Comparison of ENCODE assay signal across 8 mouse cellular contexts in genomic region chr7:101837606-101838471, GRCm38 (mm10). TPM values are rescaled to one million over a fixed set of nuclear protein-coding genes. Genes with fewer than 3 reads are reported as not detected.
DNase-seq lines count a peak whose midpoint lies in the region; ATAC-seq lines count a peak whose summit lies in the region.

Gene Inppl1 (minus strand): TSS chr7:101838229.

- under 1% methylated on average over 64 of the region's 64 CpGs for WGBS in embryonic facial prominence, embryonic 15.5 days
- WGBS in heart, embryonic 10.5 days: under 1% methylated on average over 64 of the region's 64 CpGs
- under 1% methylated on average over 64 of the region's 64 CpGs for WGBS in kidney, embryonic 14.5 days
- WGBS in stomach, embryonic 14.5 days: under 1% methylated on average over 64 of the region's 64 CpGs

- H3K4me2 ChIP-seq in embryonic facial prominence, embryonic 15.5 days (replicated peaks): peak within 1 kb of the TSS; percentile 80
- H3K4me2 ChIP-seq in kidney, embryonic 14.5 days (replicated peaks; ENCODE audit: low read depth, low read length): peak within 1 kb of the TSS; percentile 64
- H3K4me2 ChIP-seq in stomach, embryonic 14.5 days (replicated peaks; ENCODE audit: low read depth, low read length): peak within 1 kb of the TSS; percentile 57

- no peaks in the 10 kb centered on the region for H3K27me3 ChIP-seq in embryonic facial prominence, embryonic 15.5 days
- H3K27me3 ChIP-seq in heart, embryonic 10.5 days (ENCODE audit: insufficient read depth, poor library complexity, severe bottlenecking): no peaks in the 10 kb centered on the region
- no peaks in the 10 kb centered on the region for H3K27me3 ChIP-seq in kidney, embryonic 14.5 days (ENCODE audit: control insufficient read depth, insufficient read depth, low read length)
- H3K27me3 ChIP-seq in stomach, embryonic 14.5 days (ENCODE audit: control insufficient read depth, insufficient read depth, low read length): no peaks in the 10 kb centered on the region

- peaks cover 44% of the 10 kb centered on the region for H3K4me1 ChIP-seq in embryonic facial prominence, embryonic 15.5 days
- peaks cover 37% of the 10 kb centered on the region for H3K4me1 ChIP-seq in heart, embryonic 10.5 days
- peaks cover 17% of the 10 kb centered on the region; the same call in 1 of the 2 replicates for H3K4me1 ChIP-seq in kidney, embryonic 14.5 days (ENCODE audit: control insufficient read depth, insufficient read depth, low read length)
- peaks cover 17% of the 10 kb centered on the region for H3K4me1 ChIP-seq in stomach, embryonic 14.5 days (ENCODE audit: control insufficient read depth, insufficient read depth, low read length)

- H3K9me3 ChIP-seq in embryonic facial prominence, embryonic 15.5 days (replicated peaks): no peaks in the 10 kb centered on the region
- H3K9me3 ChIP-seq in heart, embryonic 10.5 days: no peaks in the 10 kb centered on the region
- no peaks in the 10 kb centered on the region for H3K9me3 ChIP-seq in kidney, embryonic 14.5 days (ENCODE audit: control insufficient read depth, low read length)
- H3K9me3 ChIP-seq in stomach, embryonic 14.5 days (ENCODE audit: control insufficient read depth, low read depth, low read length): no peaks in the 10 kb centered on the region

- H3K9ac ChIP-seq in embryonic facial prominence, embryonic 15.5 days: peak within 1 kb of the TSS; percentile 88
- peak within 1 kb of the TSS; percentile 93 for H3K9ac ChIP-seq in kidney, embryonic 14.5 days (ENCODE audit: low read depth, low read length)
- peak within 1 kb of the TSS; percentile 94 for H3K9ac ChIP-seq in stomach, embryonic 14.5 days (replicated peaks; ENCODE audit: low read depth, low read length)

- DNase-seq in A20 (ENCODE audit: low read depth, low spot score) (peak; percentile 85), liver (peak; percentile 70)
- peak; percentile 53 to 76 for DNase-seq in adrenal gland, postnatal 4 days (ENCODE audit: low spot score in 2 of 2)
- DNase-seq in heart, embryonic 10.5 days (ENCODE audit: low spot score): peak; percentile 93

- peak within 1 kb of the TSS; percentile 95 for H3K27ac ChIP-seq in embryonic facial prominence, embryonic 15.5 days (replicated peaks)
- peak within 1 kb of the TSS; percentile 100 for H3K27ac ChIP-seq in heart, embryonic 10.5 days
- H3K27ac ChIP-seq in kidney, embryonic 14.5 days (ENCODE audit: low read depth, low read length): peak within 1 kb of the TSS; percentile 91
- H3K27ac ChIP-seq in stomach, embryonic 14.5 days (ENCODE audit: low read length): peak within 1 kb of the TSS; percentile 98

- peak within 1 kb of the TSS; percentile 71 for H3K4me3 ChIP-seq in embryonic facial prominence, embryonic 15.5 days (replicated peaks)
- H3K4me3 ChIP-seq in heart, embryonic 10.5 days: peak within 1 kb of the TSS; percentile 97
- peak within 1 kb of the TSS; percentile 83 for H3K4me3 ChIP-seq in kidney, embryonic 14.5 days (ENCODE audit: low read length)
- H3K4me3 ChIP-seq in stomach, embryonic 14.5 days (ENCODE audit: low read depth, low read length): peak within 1 kb of the TSS; percentile 94

- peaks cover 8% of the 10 kb centered on the region for H3K36me3 ChIP-seq in embryonic facial prominence, embryonic 15.5 days
- peaks cover 15% of the 10 kb centered on the region for H3K36me3 ChIP-seq in heart, embryonic 10.5 days
- H3K36me3 ChIP-seq in kidney, embryonic 14.5 days (ENCODE audit: control insufficient read depth, insufficient read depth, low read length): peaks cover 14% of the 10 kb centered on the region
- peaks cover 11% of the 10 kb centered on the region for H3K36me3 ChIP-seq in stomach, embryonic 14.5 days (ENCODE audit: control insufficient read depth, insufficient read depth, low read length)

- peak; percentile 78 for ATAC-seq in embryonic facial prominence, embryonic 15.5 days (ENCODE audit: insufficient number of reproducible peaks, low FRiP score, low TSS enrichment, low read depth)
- ATAC-seq in kidney, embryonic 14.5 days (ENCODE audit: low FRiP score, low TSS enrichment): peak; percentile 90
- ATAC-seq in monocyte, adult 5-6 weeks (replicated peaks; ENCODE audit: insufficient number of reproducible peaks, low FRiP score, low TSS enrichment, poor library complexity, severe bottlenecking): peak; percentile 31; the same call in 1 of the 2 replicates
- ATAC-seq in stomach, embryonic 14.5 days (ENCODE audit: insufficient number of reproducible peaks, insufficient read depth, low FRiP score, low read depth): peak; percentile 89

RNA-seq across cellular contexts. Expression of gene Inppl1, which starts in this region (rescaled TPM):
- total RNA-seq in adrenal gland, postnatal 4 days (2021): 100 to 1,000 TPM in 1 of 2 experiments, 10 to 100 TPM in 1; 89.5 to 100 TPM
- 48.0 and 57.4 TPM in 2 replicates for polyA plus RNA-seq in embryonic facial prominence, embryonic 15.5 days (2015; fragmentation: Nextera tagmentation; extraction: Ambion mirVana)
- 44.9 and 61.0 TPM in 2 replicates for polyA plus RNA-seq in heart, embryonic 10.5 days (2016; fragmentation: Nextera tagmentation; extraction: Ambion mirVana)
- polyA plus RNA-seq in kidney, embryonic 14.5 days (2014; fragmentation: Nextera tagmentation; extraction: Ambion mirVana): 24.6 and 45.8 TPM in 2 replicates
- total RNA-seq in monocyte, adult 5-6 weeks (2017): 20.6 to 58.3 TPM (median 31.0 TPM) in 3 replicates
- 20.5 and 21.6 TPM in 2 replicates for polyA plus RNA-seq in stomach, embryonic 14.5 days (2014; fragmentation: Nextera tagmentation; extraction: Ambion mirVana)

Comparison
In these comparisons a context has a peak if more than half of its experiments do, and no peak if none do; other contexts are left out.
1. Peak in every context shown above with its lines: DNase-seq, ATAC-seq, H3K4me3 ChIP-seq and H3K27ac ChIP-seq.
2. ATAC-seq: peak in every context shown above with its lines; median percentile 90 in kidney, embryonic 14.5 days; 89 in stomach, embryonic 14.5 days; 78 in embryonic facial prominence, embryonic 15.5 days; 31 in monocyte, adult 5-6 weeks.